Mouse (Mus musculus) E14TG2a.4 (cell line): Measurements from ENCODE around the gene Rec8.

ENCODE experiments used
- H3K27me3 ChIP-seq: 2 replicates; pipeline ENCODE4 v1.6.1; 2014; ENCODE audit warnings: low read length, control low read depth; ENCODE audit not compliant: insufficient read depth
- H3K36me3 ChIP-seq: 2 replicates; pipeline ENCODE4 v1.6.1; 2014; ENCODE audit warnings: low read length, control low read depth; ENCODE audit not compliant: insufficient read depth
- H3K4me1 ChIP-seq: replicated peaks from 2 replicates; pipeline ENCODE4 v1.6.1; 2014; ENCODE audit warnings: low read depth, low read length, control low read depth
- H3K4me3 ChIP-seq: replicated peaks from 2 replicates; pipeline ENCODE4 v1.5.1; 2014; ENCODE audit warnings: mild to moderate bottlenecking, low read length
- H3K9me3 ChIP-seq: 2 replicates; pipeline ENCODE4 v1.6.1; 2014; ENCODE audit warnings: low read length, control low read depth
- CTCF ChIP-seq: conservative IDR thresholded peaks from 2 replicates; pipeline ENCODE4 v1.5.1; 2014; ENCODE audit warnings: low read length
- NANOG ChIP-seq: IDR thresholded peaks from 2 replicates; pipeline ENCODE4 v1.6.1; 2014; ENCODE audit warnings: borderline replicate concordance, low read length, mixed read lengths
- POU5F1 ChIP-seq: IDR thresholded peaks from 2 replicates; pipeline ENCODE4 v1.6.1; 2014; ENCODE audit warnings: low read length, borderline replicate concordance

The Rec8 gene

GRCm38 (mm10) chr14:55590748-55591330, 27.0 kb upstream of the Rec8 start, which contains the start of gene Psme2:
Gene Psme2, minus strand, starts transcription at chr14:55591113.
- peaks cover 49% of the 10 kb centered on the region for H3K36me3 ChIP-seq
- no peak for TF ChIP-seq POU5F1
- TF ChIP-seq CTCF: no peak
- no peak for TF ChIP-seq NANOG
- H3K4me3 ChIP-seq: peak within 1 kb of the TSS; percentile 99
- H3K27me3 ChIP-seq: no peaks in the 10 kb centered on the region
- no peaks in the 10 kb centered on the region for H3K9me3 ChIP-seq
- peaks cover 49% of the 10 kb centered on the region for H3K4me1 ChIP-seq

- H3K27me3 ChIP-seq: no peaks in the 10 kb centered on the region
- peaks cover 55% of the 10 kb centered on the region for H3K36me3 ChIP-seq
- peak within 1 kb of the TSS; percentile 99 for H3K4me3 ChIP-seq
- H3K4me1 ChIP-seq: peaks cover 49% of the 10 kb centered on the region
- no peak for TF ChIP-seq NANOG
- no peak for TF ChIP-seq POU5F1
- TF ChIP-seq CTCF: no peak
- H3K9me3 ChIP-seq: no peaks in the 10 kb centered on the region
These were observed 26.4 kb upstream of the Rec8 start, which contains the start of gene Rnf31 for GRCm38 (mm10) chr14:55591331-55591891. Gene Rnf31, plus strand, starts transcription at chr14:55591708.

- Histone ChIP-seq H3K27me3 (no peaks in the 10 kb centered on the region), H3K36me3 (peaks cover 59% of the 10 kb centered on the region), H3K9me3 (no peaks in the 10 kb centered on the region), H3K4me3 (peak overlapping the region; percentile 99), H3K4me1 (peaks cover 52% of the 10 kb centered on the region)
- no peak for TF ChIP-seq NANOG
- TF ChIP-seq CTCF: no peak
- TF ChIP-seq POU5F1: no peak
These were observed 25.6 kb upstream of the Rec8 start for GRCm38 (mm10) chr14:55592226-55592625.

GRCm38 (mm10) chr14:55596036-55596690, 21.7 kb upstream of the Rec8 start:
- TF ChIP-seq POU5F1: no peak
- TF ChIP-seq CTCF: no peak
- TF ChIP-seq NANOG: no peak
- Histone ChIP-seq H3K36me3 (peaks cover 79% of the 10 kb centered on the region), H3K9me3 (no peaks in the 10 kb centered on the region), H3K4me3 (no peak overlapping the region), H3K4me1 (peaks cover 46% of the 10 kb centered on the region), H3K27me3 (no peaks in the 10 kb centered on the region)

GRCm38 (mm10) chr14:55598521-55599390, 19.1 kb upstream of the Rec8 start:
- TF ChIP-seq POU5F1 (no peak), CTCF (no peak), NANOG (no peak)
- no peaks in the 10 kb centered on the region for H3K27me3 ChIP-seq
- H3K4me3 ChIP-seq: no peak overlapping the region
- peaks cover 55% of the 10 kb centered on the region for H3K4me1 ChIP-seq
- no peaks in the 10 kb centered on the region for H3K9me3 ChIP-seq
- H3K36me3 ChIP-seq: peaks cover 97% of the 10 kb centered on the region

- TF ChIP-seq NANOG: no peak
- no peak for TF ChIP-seq CTCF
- no peak for TF ChIP-seq POU5F1
- peaks cover 80% of the 10 kb centered on the region for H3K4me1 ChIP-seq
- H3K4me3 ChIP-seq: peak within 1 kb of the TSS; percentile 74
- H3K27me3 ChIP-seq: no peaks in the 10 kb centered on the region
- H3K36me3 ChIP-seq: peaks cover 84% of the 10 kb centered on the region
- no peaks in the 10 kb centered on the region for H3K9me3 ChIP-seq
These were observed 14.6 kb upstream of the Rec8 start, which contains the start of gene Irf9 for GRCm38 (mm10) chr14:55603271-55603632. Gene Irf9, plus strand, starts transcription at chr14:55603571.

GRCm38 (mm10) chr14:55603633-55604576, 13.9 kb upstream of the Rec8 start:
- Histone ChIP-seq H3K4me1 (peaks cover 83% of the 10 kb centered on the region), H3K27me3 (no peaks in the 10 kb centered on the region), H3K9me3 (no peaks in the 10 kb centered on the region), H3K4me3 (peak overlapping the region; percentile 74), H3K36me3 (peaks cover 84% of the 10 kb centered on the region)
- TF ChIP-seq CTCF: peak; percentile 69
- TF ChIP-seq POU5F1: no peak
- no peak for TF ChIP-seq NANOG

- peaks cover 83% of the 10 kb centered on the region for H3K4me1 ChIP-seq
- no peaks in the 10 kb centered on the region for H3K27me3 ChIP-seq
- peaks cover 84% of the 10 kb centered on the region for H3K36me3 ChIP-seq
- peak overlapping the region; percentile 74 for H3K4me3 ChIP-seq
- TF ChIP-seq NANOG: no peak
- no peaks in the 10 kb centered on the region for H3K9me3 ChIP-seq
These were observed 13.0 kb upstream of the Rec8 start for GRCm38 (mm10) chr14:55604823-55605222.
